Mouse (Mus musculus): Measurements from ENCODE around the gene Slc11a2. TPM values are rescaled to one million over a fixed set of nuclear protein-coding genes. Genes with fewer than 3 reads are reported as not detected.
"Not testable (repeated sequence)": the region's sequence is repeated elsewhere in the genome, so short reads cannot be mapped to it uniquely, and the experiment has no call there.

Gene Slc11a2
- polyA plus RNA-seq, 1 experiment from 2014 or later = 37.1 TPM

- WGBS (ENCODE audit: insufficient replicate concordance) = 80% methylated on average over 9 of the region's 9 CpGs
- Histone ChIP-seq H3K27ac (ENCODE audit: low read length) (no peak overlapping the region), H3K27me3 (ENCODE audit: control insufficient read depth, insufficient read depth, low read depth, low read length) (no peaks in the 10 kb centered on the region), H3K9ac (ENCODE audit: low read depth, low read length) (no peak overlapping the region), H3K36me3 (ENCODE audit: control insufficient read depth, insufficient read depth) (no peaks in the 10 kb centered on the region), H3K9me3 (replicated peaks; ENCODE audit: control insufficient read depth, low read length) (no peaks in the 10 kb centered on the region), H3K4me1 (ENCODE audit: control insufficient read depth, low read depth, low read length) (peaks cover 15% of the 10 kb centered on the region), H3K4me2 (ENCODE audit: low read depth, low read length) (no peak overlapping the region), H3K4me3 (ENCODE audit: low read depth, low read length) (no peak overlapping the region)
- no peak for ATAC-seq (ENCODE audit: low read depth)
Observed at GRCm38 (mm10) chr15:100385705-100386104, 39.2 kb downstream of the Slc11a2 start.

GRCm38 (mm10) chr15:100380104-100380503 lies 44.8 kb downstream of the Slc11a2 start:
- no peaks in the 10 kb centered on the region for H3K36me3 ChIP-seq (ENCODE audit: control insufficient read depth, insufficient read depth)
- no peaks in the 10 kb centered on the region for H3K27me3 ChIP-seq (ENCODE audit: control insufficient read depth, insufficient read depth, low read depth, low read length)
- H3K4me3 ChIP-seq (ENCODE audit: low read depth, low read length) = no peak overlapping the region
- ATAC-seq (ENCODE audit: low read depth) = no peak
- H3K27ac ChIP-seq (ENCODE audit: low read length) = no peak overlapping the region
- WGBS (ENCODE audit: insufficient replicate concordance) = 50% methylated on average over 2 of the region's 2 CpGs
- no peaks in the 10 kb centered on the region; the same call in 1 of the 2 replicates for H3K4me1 ChIP-seq (ENCODE audit: control insufficient read depth, low read depth, low read length)
- no peak overlapping the region for H3K4me2 ChIP-seq (ENCODE audit: low read depth, low read length)
- H3K9ac ChIP-seq (ENCODE audit: low read depth, low read length) = no peak overlapping the region
- H3K9me3 ChIP-seq (replicated peaks; ENCODE audit: control insufficient read depth, low read length) = no peaks in the 10 kb centered on the region

DNA sequence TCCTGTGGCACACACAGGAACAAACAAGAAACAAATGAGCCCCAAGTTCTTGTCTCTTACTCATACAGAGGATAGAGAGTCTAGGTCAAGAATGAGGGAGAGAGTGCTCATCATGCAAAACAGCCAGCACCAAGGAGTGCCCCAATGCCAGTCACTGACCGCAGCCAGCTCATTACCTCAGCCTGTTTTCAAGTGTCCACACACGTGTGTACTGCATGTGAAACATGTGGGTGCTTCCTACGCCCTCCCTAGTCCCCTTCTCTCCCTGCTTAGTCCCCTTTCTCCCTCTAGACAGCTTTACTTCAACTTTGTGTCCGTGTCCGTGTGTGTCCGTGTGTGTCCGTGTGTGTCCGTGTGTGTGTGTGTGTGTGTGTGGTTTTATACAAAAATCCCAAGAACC lies 45.2 kb downstream of the Slc11a2 start:
- H3K27me3 ChIP-seq (ENCODE audit: control insufficient read depth, insufficient read depth, low read depth, low read length) = no peaks in the 10 kb centered on the region

DNA sequence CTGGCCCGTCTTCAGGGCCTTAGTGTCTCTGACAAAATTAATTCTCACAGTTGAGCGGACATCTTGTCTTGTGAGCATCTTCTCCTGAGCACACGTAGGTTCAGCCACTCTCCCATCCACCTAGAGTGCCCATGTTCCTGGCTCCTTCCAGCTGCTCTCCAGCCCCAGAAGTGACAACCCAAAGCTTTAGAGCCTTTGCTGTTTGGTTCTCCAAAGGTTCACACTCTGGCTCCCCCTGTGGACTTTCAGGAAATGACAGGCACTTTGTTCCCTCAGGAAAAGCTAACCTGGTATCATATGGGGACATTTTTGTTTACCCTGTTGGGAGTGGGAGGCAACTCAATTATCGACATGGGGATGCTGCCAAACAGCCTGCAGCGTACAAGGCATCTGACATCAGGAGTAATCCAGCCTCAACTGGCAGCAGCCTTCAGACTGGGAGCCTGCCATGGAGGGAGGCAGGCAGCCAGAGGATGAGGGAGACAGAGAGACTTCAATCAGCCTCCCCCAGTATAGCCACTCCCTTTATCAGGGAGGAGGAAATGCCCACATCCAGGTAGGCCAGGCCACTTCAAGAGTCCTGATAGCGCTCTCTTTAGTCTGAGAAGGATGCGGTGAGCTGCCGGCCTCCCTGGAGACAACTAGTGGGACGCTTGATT lies 46.9 kb downstream of the Slc11a2 start:
- H3K4me2 ChIP-seq (ENCODE audit: low read depth, low read length); H3K27me3 ChIP-seq (ENCODE audit: control insufficient read depth, insufficient read depth, low read depth, low read length); H3K9me3 ChIP-seq (replicated peaks; ENCODE audit: control insufficient read depth, low read length); H3K36me3 ChIP-seq (ENCODE audit: control insufficient read depth, insufficient read depth); H3K9ac ChIP-seq (ENCODE audit: low read depth, low read length); H3K4me1 ChIP-seq (ENCODE audit: control insufficient read depth, low read depth, low read length); H3K27ac ChIP-seq (ENCODE audit: low read length); H3K4me3 ChIP-seq (ENCODE audit: low read depth, low read length): not testable (repeated sequence)
- peak; percentile 25; the same call in 1 of the 2 replicates for ATAC-seq (ENCODE audit: low read depth)
- WGBS (ENCODE audit: insufficient replicate concordance) = 24% methylated on average over 3 of the region's 9 CpGs

More for the DNA sequence above, 45.2 kb downstream of the Slc11a2 start:
- H3K36me3 ChIP-seq (ENCODE audit: control insufficient read depth, insufficient read depth) = no peaks in the 10 kb centered on the region
- H3K9me3 ChIP-seq (replicated peaks; ENCODE audit: control insufficient read depth, low read length) = no peaks in the 10 kb centered on the region
- WGBS (ENCODE audit: insufficient replicate concordance) = 75% methylated on average over 8 of the region's 8 CpGs
- H3K27ac ChIP-seq (ENCODE audit: low read length) = no peak overlapping the region
- no peak overlapping the region for H3K4me2 ChIP-seq (ENCODE audit: low read depth, low read length)
- no peak overlapping the region for H3K9ac ChIP-seq (ENCODE audit: low read depth, low read length)
- no peak for ATAC-seq (ENCODE audit: low read depth)
- H3K4me1 ChIP-seq (ENCODE audit: control insufficient read depth, low read depth, low read length) = no peaks in the 10 kb centered on the region; the same call in 1 of the 2 replicates
- no peak overlapping the region for H3K4me3 ChIP-seq (ENCODE audit: low read depth, low read length)

GRCm38 (mm10) chr15:100375066-100375465 lies 49.8 kb downstream of the Slc11a2 start:
- Histone ChIP-seq H3K4me3 (ENCODE audit: low read depth, low read length) (no peak overlapping the region), H3K36me3 (ENCODE audit: control insufficient read depth, insufficient read depth) (no peaks in the 10 kb centered on the region), H3K9ac (ENCODE audit: low read depth, low read length) (no peak overlapping the region), H3K4me2 (ENCODE audit: low read depth, low read length) (no peak overlapping the region), H3K4me1 (ENCODE audit: control insufficient read depth, low read depth, low read length) (no peaks in the 10 kb centered on the region), H3K27me3 (ENCODE audit: control insufficient read depth, insufficient read depth, low read depth, low read length) (no peaks in the 10 kb centered on the region), H3K27ac (ENCODE audit: low read length) (no peak overlapping the region), H3K9me3 (replicated peaks; ENCODE audit: control insufficient read depth, low read length) (no peaks in the 10 kb centered on the region)
- WGBS (ENCODE audit: insufficient replicate concordance) = 28% methylated on average over 5 of the region's 5 CpGs
- no peak for ATAC-seq (ENCODE audit: low read depth)

DNA sequence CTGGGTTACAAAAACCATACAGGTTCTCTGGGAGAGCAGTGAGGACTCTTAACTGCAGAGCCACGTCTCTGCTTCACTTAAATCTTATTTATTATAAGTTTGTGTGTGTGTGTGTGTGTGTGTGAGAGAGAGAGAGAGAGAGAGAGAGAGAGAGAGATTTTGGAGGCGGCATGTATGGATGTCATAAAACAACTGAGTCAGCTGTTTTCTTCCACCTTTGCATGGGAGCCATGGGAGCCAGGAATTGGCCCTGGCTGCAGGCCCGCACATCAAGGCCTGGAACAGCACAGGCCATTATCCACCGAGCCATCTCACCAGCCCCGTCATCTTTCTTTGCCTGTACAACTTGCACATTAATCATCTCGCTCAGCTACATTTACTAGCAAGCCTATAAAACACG lies 57.8 kb downstream of the Slc11a2 start:
- H3K9ac ChIP-seq (ENCODE audit: low read depth, low read length) = no peak overlapping the region
- 60% methylated on average over 7 of the region's 7 CpGs for WGBS (ENCODE audit: insufficient replicate concordance)
- no peak overlapping the region for H3K4me2 ChIP-seq (ENCODE audit: low read depth, low read length)
- H3K4me1 ChIP-seq (ENCODE audit: control insufficient read depth, low read depth, low read length) = no peaks in the 10 kb centered on the region
- no peak overlapping the region for H3K4me3 ChIP-seq (ENCODE audit: low read depth, low read length)
- no peak for ATAC-seq (ENCODE audit: low read depth)
- H3K27me3 ChIP-seq (ENCODE audit: control insufficient read depth, insufficient read depth, low read depth, low read length) = no peaks in the 10 kb centered on the region
- H3K27ac ChIP-seq (ENCODE audit: low read length) = no peak overlapping the region
- no peaks in the 10 kb centered on the region for H3K9me3 ChIP-seq (replicated peaks; ENCODE audit: control insufficient read depth, low read length)
- H3K36me3 ChIP-seq (ENCODE audit: control insufficient read depth, insufficient read depth) = no peaks in the 10 kb centered on the region

DNA sequence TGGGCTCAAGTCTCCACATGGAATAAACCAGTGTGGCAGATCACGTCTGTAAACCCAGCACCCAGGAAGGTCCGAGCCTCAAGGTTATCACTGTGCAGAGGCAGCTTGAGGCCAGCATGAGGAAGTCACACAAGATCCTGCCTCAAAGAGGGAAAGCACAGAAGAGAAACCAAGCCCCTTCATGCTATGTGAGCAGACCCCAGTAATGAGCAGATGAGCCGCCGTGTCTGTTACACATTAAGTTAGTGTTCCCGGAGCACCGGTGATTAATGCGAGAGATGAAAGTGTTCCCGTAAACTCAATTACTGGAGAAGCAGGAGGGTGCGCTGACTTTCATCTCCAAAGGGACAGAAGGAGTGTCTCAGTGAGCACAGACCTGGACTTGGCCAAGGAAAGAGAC lies 58.9 kb downstream of the Slc11a2 start:
- not testable (repeated sequence) for H3K27ac ChIP-seq (ENCODE audit: low read length); ATAC-seq (ENCODE audit: low read depth)

GRCm38 (mm10) chr15:100364242-100364641 lies 60.6 kb downstream of the Slc11a2 start, which contains the start of gene Higd1c:
Gene Higd1c, plus strand, starts transcription at chr15:100364542.
- no peaks in the 10 kb centered on the region for H3K27me3 ChIP-seq (ENCODE audit: control insufficient read depth, insufficient read depth, low read depth, low read length)
- WGBS (ENCODE audit: insufficient replicate concordance) = 49% methylated on average over 7 of the region's 7 CpGs
- ATAC-seq (ENCODE audit: low read depth) = no peak
- no peak within 1 kb of the TSS for H3K9ac ChIP-seq (ENCODE audit: low read depth, low read length)
- H3K4me3 ChIP-seq (ENCODE audit: low read depth, low read length) = no peak within 1 kb of the TSS
- no peaks in the 10 kb centered on the region for H3K36me3 ChIP-seq (ENCODE audit: control insufficient read depth, insufficient read depth)
- H3K9me3 ChIP-seq (replicated peaks; ENCODE audit: control insufficient read depth, low read length) = no peaks in the 10 kb centered on the region
- no peaks in the 10 kb centered on the region for H3K4me1 ChIP-seq (ENCODE audit: control insufficient read depth, low read depth, low read length)
- H3K27ac ChIP-seq (ENCODE audit: low read length) = no peak within 1 kb of the TSS
- no peak within 1 kb of the TSS for H3K4me2 ChIP-seq (ENCODE audit: low read depth, low read length)

More for the DNA sequence above, 58.9 kb downstream of the Slc11a2 start:
- not testable (repeated sequence) for H3K9me3 ChIP-seq (replicated peaks; ENCODE audit: control insufficient read depth, low read length); H3K4me2 ChIP-seq (ENCODE audit: low read depth, low read length); H3K27me3 ChIP-seq (ENCODE audit: control insufficient read depth, insufficient read depth, low read depth, low read length); H3K4me3 ChIP-seq (ENCODE audit: low read depth, low read length); H3K9ac ChIP-seq (ENCODE audit: low read depth, low read length); H3K36me3 ChIP-seq (ENCODE audit: control insufficient read depth, insufficient read depth); H3K4me1 ChIP-seq (ENCODE audit: control insufficient read depth, low read depth, low read length)
- 81% methylated on average over 9 of the region's 9 CpGs for WGBS (ENCODE audit: insufficient replicate concordance)

DNA sequence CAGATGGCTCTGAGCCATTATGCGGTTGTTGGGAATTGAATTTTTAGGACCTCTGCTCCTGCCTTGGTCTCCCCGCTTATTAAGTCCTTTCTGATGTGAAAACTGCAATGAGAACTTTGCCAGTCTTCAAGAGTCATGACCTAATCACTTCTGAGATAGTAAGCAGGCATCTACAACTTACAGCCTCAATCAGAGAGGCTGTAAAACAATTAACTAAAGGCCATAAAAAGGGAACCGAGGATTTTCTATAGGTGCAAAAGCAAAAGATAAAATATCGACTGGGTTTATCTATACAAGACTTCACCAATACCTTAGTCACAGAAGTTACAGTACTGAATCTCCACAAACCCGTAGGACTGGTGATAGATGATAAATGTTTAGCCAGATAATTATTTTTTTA lies 69.0 kb downstream of the Slc11a2 start:
- no peak for ATAC-seq (ENCODE audit: low read depth)
- no peak overlapping the region for H3K27ac ChIP-seq (ENCODE audit: low read length)
- no peak overlapping the region for H3K9ac ChIP-seq (ENCODE audit: low read depth, low read length)
- H3K4me2 ChIP-seq (ENCODE audit: low read depth, low read length) = no peak overlapping the region
- no peaks in the 10 kb centered on the region for H3K27me3 ChIP-seq (ENCODE audit: control insufficient read depth, insufficient read depth, low read depth, low read length)
- no peaks in the 10 kb centered on the region for H3K4me1 ChIP-seq (ENCODE audit: control insufficient read depth, low read depth, low read length)
- no peak overlapping the region for H3K4me3 ChIP-seq (ENCODE audit: low read depth, low read length)
- H3K36me3 ChIP-seq (ENCODE audit: control insufficient read depth, insufficient read depth) = no peaks in the 10 kb centered on the region
- no peaks in the 10 kb centered on the region for H3K9me3 ChIP-seq (replicated peaks; ENCODE audit: control insufficient read depth, low read length)
- 54% methylated on average over 5 of the region's 5 CpGs for WGBS (ENCODE audit: insufficient replicate concordance)

All from liver, embryonic 16.5 days (tissue).